Mouse (Mus musculus): ENCODE measurements around the gene Islr2.

The Islr2 gene

DNA sequence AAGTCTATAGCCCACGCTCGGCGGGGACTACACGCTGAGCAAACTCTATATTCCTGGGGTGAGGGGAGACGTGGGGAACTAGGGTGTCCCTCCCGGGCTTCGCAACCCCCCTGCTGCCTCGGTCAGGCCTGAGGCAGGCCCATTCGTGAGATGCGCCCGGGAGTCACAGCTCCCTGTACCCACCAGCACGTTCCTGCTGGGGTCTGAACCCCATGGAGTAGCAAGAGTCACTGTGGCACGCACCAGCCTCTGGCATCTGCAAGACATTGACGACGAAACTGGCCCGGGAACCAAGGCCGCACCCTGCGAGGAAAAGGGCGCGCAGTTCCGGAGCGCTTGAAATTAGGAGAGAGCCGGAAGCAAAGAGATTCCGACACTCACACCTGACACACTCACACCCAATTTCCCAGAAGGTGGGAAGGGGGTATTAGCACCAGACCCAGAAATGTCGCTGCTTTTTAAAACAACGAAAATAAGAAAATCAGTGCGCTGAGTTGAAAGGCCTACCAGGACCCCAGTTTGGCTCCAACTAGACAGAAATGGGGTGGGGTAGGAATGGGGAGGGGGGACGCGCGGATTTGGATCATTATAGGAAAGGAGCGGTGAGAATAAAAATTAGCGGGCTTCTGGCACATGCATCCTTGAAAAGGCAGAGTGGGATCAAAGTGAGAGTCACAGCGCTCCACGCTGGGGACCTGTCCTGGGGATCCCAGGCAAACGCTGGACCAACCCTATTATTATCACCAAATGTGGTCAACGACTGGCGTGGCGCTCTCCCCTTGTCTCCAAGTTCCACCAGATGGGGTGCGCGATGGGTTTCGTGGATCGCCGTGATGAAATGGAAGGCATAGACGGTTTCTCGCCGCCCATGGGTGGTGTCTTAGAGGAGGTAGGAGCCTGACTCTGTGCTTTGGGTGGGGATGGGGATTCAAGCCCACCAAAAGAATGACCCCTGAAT is 7.2 kb downstream of the Islr2 start:
- DNase-seq, result no peak

- no peak for DNase-seq
Measured at GRCm38 (mm10) chr9:58196141-58196540, 8.0 kb downstream of the Islr2 start.

- no peak for DNase-seq
Measured at GRCm38 (mm10) chr9:58195671-58196070, 8.4 kb downstream of the Islr2 start.

DNA sequence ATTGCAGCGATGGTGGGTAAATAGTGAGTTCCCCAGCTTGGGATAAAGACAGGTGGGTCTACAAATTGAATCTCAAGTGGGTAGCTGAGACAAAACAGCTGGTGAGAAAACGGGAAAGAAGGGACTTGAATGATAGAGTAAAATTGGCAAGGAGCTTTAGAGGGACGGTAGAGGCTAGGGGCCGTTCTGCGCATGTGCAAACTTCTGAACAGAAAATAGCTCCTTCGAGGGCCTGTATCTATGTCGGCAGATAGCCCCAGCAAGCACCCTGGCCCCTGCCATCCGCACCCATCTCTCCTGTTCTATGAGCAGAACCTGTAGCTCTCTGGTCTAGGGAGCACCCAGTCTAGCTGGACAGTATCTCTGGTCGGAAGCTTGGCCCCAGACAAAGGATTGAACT is 9.9 kb downstream of the Islr2 start:
- no peak for DNase-seq

GRCm38 (mm10) chr9:58184456-58184855 is 19.7 kb downstream of the Islr2 start:
- DNase-seq, result peak; percentile 13

GRCm38 (mm10) chr9:58179390-58179789 is 24.7 kb downstream of the Islr2 start:
- DNase-seq, result no peak

GRCm38 (mm10) chr9:58177165-58177564 is 27.0 kb downstream of the Islr2 start:
- no peak for DNase-seq

DNA sequence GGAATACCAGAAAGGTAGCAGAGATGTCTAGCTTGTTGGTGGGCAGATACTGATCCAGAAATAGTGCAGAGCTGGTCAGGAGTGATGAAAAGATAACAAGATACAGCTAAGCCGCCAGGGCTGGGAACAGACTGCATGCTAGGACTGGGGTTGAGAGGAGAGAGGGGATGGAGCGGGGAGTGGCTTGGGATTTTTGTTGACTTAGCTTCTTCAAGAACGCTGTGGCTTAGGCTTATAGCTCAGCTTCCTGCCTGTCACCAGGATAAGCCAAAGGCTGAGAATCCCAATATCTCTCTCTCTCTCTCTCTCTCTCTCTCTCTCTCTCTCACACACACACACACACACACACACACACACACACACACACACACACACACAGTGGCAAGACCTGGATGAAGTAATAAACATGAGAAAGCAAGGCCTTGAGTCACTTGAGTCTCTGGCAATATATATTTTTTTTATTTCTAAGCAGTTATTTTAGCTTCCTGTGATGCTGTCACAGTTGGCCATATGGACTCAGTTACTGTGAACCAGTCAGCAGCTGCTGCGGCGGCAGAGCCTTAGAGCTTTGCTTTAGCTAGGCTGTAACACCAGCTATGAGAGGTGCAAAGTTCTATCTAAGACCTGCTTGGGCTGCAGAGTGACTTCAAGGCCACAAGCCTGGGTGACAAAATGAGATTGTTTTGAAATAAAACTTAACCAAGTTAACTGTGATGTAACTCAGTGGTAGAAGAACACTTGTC is 28.2 kb downstream of the Islr2 start:
- no peak for DNase-seq

DNA sequence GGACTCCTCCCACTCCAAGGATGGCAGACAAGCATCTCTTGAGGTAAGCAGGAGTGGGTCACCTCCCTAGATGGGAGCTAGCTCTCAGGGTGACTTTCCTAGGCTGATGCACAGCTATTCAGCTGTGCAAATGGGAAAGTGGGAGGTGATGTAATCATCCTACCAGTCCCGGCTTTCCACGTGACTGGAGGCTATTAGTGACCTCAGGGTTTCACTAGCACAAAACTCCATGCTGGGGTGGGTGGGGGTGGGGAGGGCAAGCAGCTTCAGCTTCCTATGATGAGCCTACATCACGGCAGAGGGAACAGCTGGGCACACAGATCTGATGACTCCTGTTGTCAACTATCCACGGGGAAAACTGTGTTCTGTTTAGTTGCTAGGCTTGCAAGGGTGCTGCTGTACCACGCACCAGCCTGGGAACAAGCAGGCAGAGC is 29.3 kb downstream of the Islr2 start:
- DNase-seq, result no peak

DNA sequence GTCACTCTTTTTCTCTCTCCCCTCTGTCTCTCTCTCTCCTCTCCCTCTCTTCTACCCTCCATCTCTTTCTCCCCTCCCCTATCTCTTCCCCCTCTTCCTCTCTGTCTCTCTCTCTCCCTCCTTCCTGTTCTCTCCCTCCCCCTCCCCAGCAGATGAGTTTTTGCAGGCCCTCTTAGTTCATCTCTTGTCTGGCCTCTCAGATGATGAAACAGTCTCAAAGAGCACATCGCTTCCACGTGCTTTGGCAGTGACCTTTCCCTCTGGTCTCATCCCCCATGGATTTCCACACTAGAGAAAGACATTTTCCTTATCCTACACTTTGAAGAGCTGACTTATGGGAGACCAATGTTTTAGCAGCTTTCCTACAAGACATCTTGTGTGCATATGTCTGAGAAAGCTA is 31.3 kb downstream of the Islr2 start:
- no peak for DNase-seq

DNA sequence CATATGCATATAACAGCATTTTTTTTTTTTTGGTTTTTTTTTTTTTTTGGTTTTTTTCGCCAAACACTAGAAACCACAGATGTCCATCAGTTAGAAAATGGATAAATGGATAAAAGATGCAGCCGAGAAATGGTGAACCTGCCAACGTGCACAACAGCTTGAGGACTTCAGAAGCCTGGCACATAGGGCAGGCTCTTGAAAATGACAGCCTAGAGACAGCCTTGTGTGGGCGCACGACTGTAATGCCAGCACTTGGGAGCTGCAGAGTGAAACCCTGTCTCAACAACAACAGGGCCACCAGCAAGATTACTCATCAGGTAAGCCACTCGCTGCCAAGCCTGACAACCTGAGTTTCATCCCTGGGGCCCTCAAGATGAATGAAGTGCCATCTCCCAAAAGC is 34.7 kb downstream of the Islr2 start:
- no peak for DNase-seq

DNA sequence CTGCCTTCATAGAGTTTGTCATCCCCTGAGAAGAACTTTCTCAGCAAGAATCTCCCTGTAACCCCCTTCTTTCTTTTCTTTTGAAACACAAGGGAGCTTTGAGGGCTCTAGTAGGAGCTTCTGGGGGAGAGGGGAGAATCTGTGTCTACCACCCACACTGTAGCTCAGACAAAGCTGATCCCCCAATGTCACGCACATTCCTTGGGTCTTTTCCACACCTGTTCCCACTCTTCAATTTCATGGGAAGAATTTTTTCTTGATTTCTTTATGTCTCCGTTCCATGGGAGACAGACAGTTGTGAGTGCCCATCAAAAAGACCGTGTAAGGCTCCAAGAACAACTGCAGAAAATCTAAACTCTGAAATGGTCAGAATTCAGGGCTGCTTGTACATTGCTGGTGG is 35.2 kb downstream of the Islr2 start:
- DNase-seq, result no peak

GRCm38 (mm10) chr9:58165779-58166178 is 38.3 kb downstream of the Islr2 start:
- DNase-seq, result no peak

GRCm38 (mm10) chr9:58163146-58163545 is 41.0 kb downstream of the Islr2 start:
- no peak for DNase-seq

DNA sequence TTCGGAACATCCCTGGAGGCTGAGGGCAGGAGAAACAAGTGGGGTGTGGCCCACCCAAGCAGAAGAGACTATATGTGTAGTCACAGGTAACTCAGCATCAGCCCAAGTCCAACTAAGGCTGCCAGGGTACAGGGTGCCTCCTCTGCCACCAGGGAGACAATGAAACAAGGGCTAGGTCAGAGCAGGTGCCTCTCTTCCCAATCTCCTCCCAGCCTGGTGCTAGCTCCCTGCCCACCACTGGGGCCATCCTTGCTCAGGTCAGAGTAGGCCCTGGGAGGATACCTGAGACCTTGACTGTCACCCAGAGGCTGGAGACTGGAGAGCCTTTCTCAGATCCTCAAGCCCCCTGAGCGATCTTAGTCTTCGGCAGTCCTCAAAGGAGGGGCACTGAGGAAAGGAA is 41.9 kb downstream of the Islr2 start:
- no peak for DNase-seq

DNA sequence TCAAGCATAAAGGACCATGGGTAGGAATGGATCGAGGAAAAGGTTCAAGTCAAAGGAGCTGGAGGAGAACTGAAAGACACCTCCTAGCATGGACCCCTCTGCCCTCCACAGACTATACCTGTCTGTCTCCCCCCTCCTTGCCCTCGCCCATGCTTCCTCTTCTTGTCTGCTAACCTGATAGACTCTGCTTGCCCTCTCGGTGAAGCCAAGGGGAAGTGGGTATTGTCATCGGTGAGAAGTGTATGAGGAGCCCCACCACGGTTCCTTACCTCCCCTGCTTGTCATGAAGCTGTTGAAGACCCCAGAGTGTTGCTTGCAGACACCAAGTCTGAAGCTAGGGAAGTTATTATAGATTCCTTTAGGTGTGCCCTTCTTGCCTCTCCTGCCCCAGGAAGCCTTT is 43.8 kb downstream of the Islr2 start:
- DNase-seq, result no peak

DNA sequence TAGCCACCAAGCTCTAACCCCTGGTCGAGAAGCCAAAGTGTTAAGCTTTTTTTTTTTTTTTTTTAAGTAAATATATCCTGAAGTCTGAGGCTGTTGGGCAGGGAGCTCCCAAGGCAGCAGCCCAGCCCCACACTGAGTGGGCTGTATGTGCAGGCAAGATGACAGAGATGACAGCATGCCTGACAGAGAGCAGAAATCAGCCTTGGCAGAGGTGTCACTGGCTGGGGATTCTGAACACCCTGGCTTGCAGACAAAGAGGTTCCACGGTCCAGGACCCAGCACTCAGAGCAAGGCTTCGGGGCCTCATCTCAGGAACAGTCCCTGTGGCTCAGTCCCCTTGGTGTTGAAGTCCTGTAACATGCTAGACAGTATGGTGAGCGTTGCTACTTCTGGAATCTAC is 44.3 kb downstream of the Islr2 start:
- no peak for DNase-seq

- DNase-seq, result peak; percentile 14
Measured at GRCm38 (mm10) chr9:58158541-58159311, 45.4 kb downstream of the Islr2 start.

DNA sequence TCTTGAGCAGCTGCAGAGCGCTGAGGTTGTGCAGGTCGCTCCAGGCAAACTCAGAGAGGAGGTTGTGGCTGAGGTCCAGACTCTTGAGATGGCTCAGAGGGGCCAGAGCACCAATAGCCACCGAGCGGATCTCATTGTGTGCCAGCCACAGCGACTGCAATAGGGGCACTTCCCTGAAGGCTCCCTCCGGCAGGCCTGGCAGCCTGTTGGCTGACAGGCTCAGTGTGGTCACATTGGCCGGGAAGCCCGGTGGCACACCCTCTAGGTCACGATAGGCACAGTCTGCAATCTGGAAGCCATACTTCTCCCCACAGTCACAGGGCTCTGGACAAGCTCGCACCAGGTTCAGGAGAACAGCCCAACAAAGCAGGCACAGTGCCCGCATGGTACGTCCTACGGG is 46.3 kb downstream of the Islr2 start:
- DNase-seq, result no peak

GRCm38 (mm10) chr9:58156819-58157560 is 47.1 kb downstream of the Islr2 start:
- no peak for DNase-seq

- DNase-seq, result no peak
Measured at GRCm38 (mm10) chr9:58155366-58155765, 48.8 kb downstream of the Islr2 start.

GRCm38 (mm10) chr9:58153095-58153494 is 51.0 kb downstream of the Islr2 start:
- no peak for DNase-seq
